Mouse (Mus musculus) heart, adult 2 months (tissue): ENCODE results near the gene Grin3b.

ENCODE experiments used
- CTCF ChIP-seq: fragments of 200-600 bp; IDR thresholded peaks from 2 replicates; pipeline ENCODE4 v1.8.1; 2022; ENCODE audit warnings: antibody characterized with exemption, mild to moderate bottlenecking, moderate library complexity
- POLR2A ChIP-seq: fragments of 200-500 bp; IDR thresholded peaks from 2 replicates; pipeline ENCODE4 v1.6.1; 2011; ENCODE audit warnings: mild to moderate bottlenecking, low read depth, low read length, control low read depth; ENCODE audit not compliant: insufficient read depth

- TF ChIP-seq CTCF (no peak), POLR2A (no peak)
Observed at GRCm38 (mm10) chr10:79931797-79932196, 38.7 kb upstream of the Grin3b start.
